Mouse (Mus musculus): ENCODE measurements around the gene Ccdc71l. TPM values are rescaled to one million over a fixed set of nuclear protein-coding genes. Genes with fewer than 3 reads are reported as not detected.
A peak's percentile ranks its signal among the peaks of the same experiment; 100 is the strongest.

Ccdc71l gene
- polyA plus RNA-seq (2015; fragmentation: Nextera tagmentation; extraction: Ambion mirVana): 2.6 and 3.2 TPM in 2 replicates

DNA sequence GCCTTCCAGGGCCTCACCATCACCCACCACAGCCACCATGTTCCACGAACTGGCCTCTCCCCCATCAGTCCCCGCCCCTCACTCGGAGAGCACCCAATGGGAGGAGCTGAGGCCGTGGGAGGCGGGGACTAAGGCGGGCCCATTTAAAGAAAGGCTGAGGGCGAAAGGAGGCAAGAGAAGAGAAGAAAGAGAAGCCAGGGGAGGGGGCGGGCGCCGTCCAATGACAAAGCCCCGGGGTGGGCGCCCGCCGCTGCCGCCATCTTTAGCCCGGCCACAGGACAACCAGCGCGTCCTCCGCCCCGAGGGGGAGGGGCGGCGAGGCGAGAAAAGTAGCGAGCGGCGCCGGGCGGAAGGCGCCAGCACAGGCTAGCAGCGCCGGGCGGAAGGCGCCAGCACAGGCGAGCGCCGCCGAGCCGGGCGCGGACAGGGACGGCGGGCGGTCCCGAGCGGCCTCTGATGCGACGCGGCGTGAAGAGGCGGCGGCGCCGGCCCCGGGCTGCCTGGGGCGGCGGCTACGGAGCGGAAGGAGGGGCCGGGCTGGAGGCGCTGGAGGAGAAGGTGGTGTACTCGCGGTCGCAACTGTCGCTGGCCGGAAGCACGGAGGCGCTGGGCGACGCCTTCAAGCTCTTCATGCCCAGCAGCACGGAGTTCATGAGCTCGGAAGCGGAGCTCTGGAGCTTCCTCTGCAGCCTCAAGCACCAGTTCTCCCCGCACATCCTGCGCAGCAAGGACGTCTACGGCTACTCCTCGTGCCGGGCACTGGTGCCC lies at the start of gene Ccdc71l:
Gene Ccdc71l, plus strand, starts transcription at position 177 of the 768 bp plus-strand sequence.
- H3K27me3 ChIP-seq: no peaks in the 10 kb centered on the region
- peaks cover 13% of the 10 kb centered on the region for H3K4me1 ChIP-seq (replicated peaks)
- H3K9me3 ChIP-seq (replicated peaks): no peaks in the 10 kb centered on the region
- peak within 1 kb of the TSS; percentile 96 for H3K27ac ChIP-seq
- peak within 1 kb of the TSS; percentile 77 for H3K4me2 ChIP-seq
- ATAC-seq (replicated peaks; ENCODE audit: insufficient number of reproducible peaks, insufficient read depth, low FRiP score, low read depth): peak; percentile 82
- H3K9ac ChIP-seq: peak within 1 kb of the TSS; percentile 95
- peak within 1 kb of the TSS; percentile 93 for H3K4me3 ChIP-seq
- WGBS: 1% methylated on average over 65 of the region's 78 CpGs
- no peaks in the 10 kb centered on the region for H3K36me3 ChIP-seq

DNA sequence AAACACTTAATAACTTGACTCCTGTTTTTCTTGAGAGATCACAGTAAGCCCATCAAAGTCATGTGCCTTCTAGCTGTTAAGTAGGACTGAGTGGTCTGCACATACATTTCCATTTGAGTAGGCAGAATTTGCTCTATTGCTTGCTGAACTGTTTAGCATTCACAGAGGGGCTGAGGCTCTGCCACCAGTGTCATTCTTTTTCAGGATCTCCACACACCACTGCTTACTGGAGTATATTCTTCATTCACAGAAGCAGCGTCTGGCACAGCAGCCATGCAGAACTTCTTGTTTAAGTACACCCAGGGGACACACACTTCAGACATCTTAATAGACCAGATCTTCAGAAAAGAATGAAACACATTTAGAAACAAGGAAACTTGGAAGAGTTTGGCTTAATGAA lies 39.4 kb upstream of the Ccdc71l start:
- H3K4me2 ChIP-seq: no peak overlapping the region
- H3K4me1 ChIP-seq (replicated peaks): no peaks in the 10 kb centered on the region
- no peak overlapping the region for H3K27ac ChIP-seq
- H3K27me3 ChIP-seq: no peaks in the 10 kb centered on the region
- H3K4me3 ChIP-seq: no peak overlapping the region
- H3K9ac ChIP-seq: no peak overlapping the region
- no peaks in the 10 kb centered on the region for H3K36me3 ChIP-seq
- 56% methylated on average over 1 of the region's 1 CpGs for WGBS
- H3K9me3 ChIP-seq (replicated peaks): no peaks in the 10 kb centered on the region
- no peak for ATAC-seq (replicated peaks; ENCODE audit: insufficient number of reproducible peaks, insufficient read depth, low FRiP score, low read depth)

DNA sequence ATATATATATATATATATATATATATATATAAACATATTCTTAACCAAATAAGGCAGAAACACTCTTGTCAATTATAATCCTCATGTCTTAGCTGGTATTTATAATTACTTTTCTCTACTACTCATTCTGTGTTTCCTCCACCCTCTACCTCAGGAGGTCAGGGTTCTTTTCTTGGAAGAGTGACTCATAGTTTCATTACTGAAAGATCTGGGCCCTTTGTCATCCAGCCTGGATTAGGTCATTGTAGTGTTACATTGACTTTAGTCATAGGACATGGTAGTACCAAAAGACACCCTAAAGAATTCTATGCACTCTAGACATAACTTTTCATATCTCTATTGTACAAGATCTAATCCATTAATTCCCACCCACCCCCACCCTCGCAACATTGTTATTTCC lies 35.0 kb upstream of the Ccdc71l start:
- Histone ChIP-seq H3K4me3 (no peak overlapping the region), H3K27me3 (no peaks in the 10 kb centered on the region), H3K9me3 (replicated peaks) (no peaks in the 10 kb centered on the region), H3K9ac (no peak overlapping the region), H3K4me1 (replicated peaks) (no peaks in the 10 kb centered on the region), H3K4me2 (no peak overlapping the region), H3K27ac (no peak overlapping the region), H3K36me3 (no peaks in the 10 kb centered on the region)
- WGBS: 79% methylated on average over 1 of the region's 1 CpGs
- no peak for ATAC-seq (replicated peaks; ENCODE audit: insufficient number of reproducible peaks, insufficient read depth, low FRiP score, low read depth)

GRCm38 (mm10) chr12:32346121-32346520 lies 32.4 kb upstream of the Ccdc71l start:
- 82% methylated on average over 4 of the region's 4 CpGs for WGBS
- no peak overlapping the region for H3K27ac ChIP-seq
- H3K36me3 ChIP-seq: no peaks in the 10 kb centered on the region
- no peak overlapping the region for H3K9ac ChIP-seq
- H3K4me2 ChIP-seq: no peak overlapping the region
- no peak for ATAC-seq (replicated peaks; ENCODE audit: insufficient number of reproducible peaks, insufficient read depth, low FRiP score, low read depth)
- H3K9me3 ChIP-seq (replicated peaks): no peaks in the 10 kb centered on the region
- H3K27me3 ChIP-seq: no peaks in the 10 kb centered on the region
- no peak overlapping the region for H3K4me3 ChIP-seq
- no peaks in the 10 kb centered on the region for H3K4me1 ChIP-seq (replicated peaks)

- WGBS: 75% methylated on average over 3 of the region's 3 CpGs
- Histone ChIP-seq H3K36me3 (no peaks in the 10 kb centered on the region), H3K4me3 (no peak overlapping the region), H3K4me1 (replicated peaks) (no peaks in the 10 kb centered on the region), H3K4me2 (no peak overlapping the region), H3K9me3 (replicated peaks) (no peaks in the 10 kb centered on the region), H3K27me3 (no peaks in the 10 kb centered on the region), H3K9ac (no peak overlapping the region), H3K27ac (no peak overlapping the region)
- no peak for ATAC-seq (replicated peaks; ENCODE audit: insufficient number of reproducible peaks, insufficient read depth, low FRiP score, low read depth)
Measured at GRCm38 (mm10) chr12:32348493-32348892, 30.0 kb upstream of the Ccdc71l start.

- Histone ChIP-seq H3K4me2 (no peak overlapping the region), H3K27me3 (no peaks in the 10 kb centered on the region), H3K9ac (no peak overlapping the region), H3K4me3 (no peak overlapping the region), H3K27ac (no peak overlapping the region), H3K9me3 (replicated peaks) (no peaks in the 10 kb centered on the region), H3K36me3 (no peaks in the 10 kb centered on the region), H3K4me1 (replicated peaks) (no peaks in the 10 kb centered on the region)
- no peak for ATAC-seq (replicated peaks; ENCODE audit: insufficient number of reproducible peaks, insufficient read depth, low FRiP score, low read depth)
- WGBS: 35% methylated on average over 1 of the region's 1 CpGs
Measured at GRCm38 (mm10) chr12:32351874-32352273, 26.6 kb upstream of the Ccdc71l start.

GRCm38 (mm10) chr12:32379296-32379725 lies 807 bp downstream of the Ccdc71l start:
- no peaks in the 10 kb centered on the region for H3K9me3 ChIP-seq (replicated peaks)
- H3K36me3 ChIP-seq: no peaks in the 10 kb centered on the region
- peaks cover 13% of the 10 kb centered on the region for H3K4me1 ChIP-seq (replicated peaks)
- WGBS: under 1% methylated on average over 66 of the region's 67 CpGs
- peak overlapping the region; percentile 77 for H3K4me2 ChIP-seq
- H3K4me3 ChIP-seq: peak overlapping the region; percentile 93
- no peaks in the 10 kb centered on the region for H3K27me3 ChIP-seq
- peak; percentile 83 for ATAC-seq (replicated peaks; ENCODE audit: insufficient number of reproducible peaks, insufficient read depth, low FRiP score, low read depth)
- peak overlapping the region; percentile 95 for H3K9ac ChIP-seq
- peak overlapping the region; percentile 96 for H3K27ac ChIP-seq

DNA sequence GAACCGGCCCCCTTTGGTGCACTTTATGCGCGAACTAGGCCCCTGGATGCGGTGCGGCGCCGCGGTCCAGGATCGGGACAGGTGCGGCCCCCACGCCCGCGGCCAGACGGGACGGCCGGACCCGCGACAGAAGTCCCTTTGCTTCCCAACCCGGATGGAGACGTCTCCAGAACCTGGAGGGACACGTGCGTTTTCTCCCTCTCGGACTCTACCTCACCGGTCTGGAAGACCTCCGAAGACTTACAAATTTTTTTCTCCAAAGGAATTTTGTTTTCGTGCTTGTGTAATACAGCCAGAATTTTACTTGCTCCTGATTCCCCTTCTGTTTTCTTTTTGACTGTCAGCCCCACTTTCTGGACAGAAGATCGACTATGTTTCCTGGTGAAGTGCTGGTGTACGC lies 1.2 kb downstream of the Ccdc71l start:
- Histone ChIP-seq H3K36me3 (no peaks in the 10 kb centered on the region), H3K27ac (peak overlapping the region; percentile 96), H3K4me1 (replicated peaks) (peaks cover 13% of the 10 kb centered on the region), H3K4me3 (peak overlapping the region; percentile 93), H3K9ac (peak overlapping the region; percentile 95), H3K27me3 (no peaks in the 10 kb centered on the region), H3K9me3 (replicated peaks) (no peaks in the 10 kb centered on the region), H3K4me2 (peak overlapping the region; percentile 77)
- no peak for ATAC-seq (replicated peaks; ENCODE audit: insufficient number of reproducible peaks, insufficient read depth, low FRiP score, low read depth)
- under 1% methylated on average over 28 of the region's 28 CpGs for WGBS

GRCm38 (mm10) chr12:32380457-32380856 lies 2.0 kb downstream of the Ccdc71l start:
- Histone ChIP-seq H3K4me2 (peak overlapping the region; percentile 77), H3K9ac (no peak overlapping the region), H3K4me3 (peak overlapping the region; percentile 37), H3K4me1 (replicated peaks) (peaks cover 13% of the 10 kb centered on the region), H3K36me3 (no peaks in the 10 kb centered on the region), H3K9me3 (replicated peaks) (no peaks in the 10 kb centered on the region), H3K27me3 (no peaks in the 10 kb centered on the region), H3K27ac (no peak overlapping the region)
- WGBS: 69% methylated on average over 3 of the region's 3 CpGs
- no peak for ATAC-seq (replicated peaks; ENCODE audit: insufficient number of reproducible peaks, insufficient read depth, low FRiP score, low read depth)

- Histone ChIP-seq H3K9me3 (replicated peaks) (no peaks in the 10 kb centered on the region), H3K9ac (no peak overlapping the region), H3K4me2 (peak overlapping the region; percentile 77), H3K36me3 (no peaks in the 10 kb centered on the region), H3K27me3 (no peaks in the 10 kb centered on the region), H3K27ac (no peak overlapping the region), H3K4me1 (replicated peaks) (peaks cover 13% of the 10 kb centered on the region), H3K4me3 (peak overlapping the region; percentile 37)
- 65% methylated on average over 2 of the region's 2 CpGs for WGBS
- ATAC-seq (replicated peaks; ENCODE audit: insufficient number of reproducible peaks, insufficient read depth, low FRiP score, low read depth): no peak
Measured at GRCm38 (mm10) chr12:32381011-32381410, 2.5 kb downstream of the Ccdc71l start.

DNA sequence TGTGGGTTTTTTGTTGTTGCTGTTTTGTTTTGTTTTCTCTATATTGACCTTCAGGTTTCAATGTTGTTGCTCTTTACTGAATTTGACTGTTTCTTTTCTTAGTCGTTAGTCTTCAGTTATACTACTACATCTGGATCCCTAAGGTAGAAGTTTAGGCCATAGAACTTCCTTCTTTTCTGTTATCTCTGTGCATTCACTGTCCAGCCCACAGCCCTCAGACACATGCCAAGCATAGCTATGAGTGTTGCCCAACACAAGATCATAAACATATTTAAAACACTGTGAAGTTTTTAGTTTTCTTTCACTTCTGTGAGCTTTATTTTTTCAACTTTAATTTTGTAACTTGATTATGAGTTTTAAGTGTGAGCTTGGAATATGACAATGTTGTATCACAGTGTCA lies 41.0 kb downstream of the Ccdc71l start:
- no peaks in the 10 kb centered on the region for H3K27me3 ChIP-seq
- H3K36me3 ChIP-seq: no peaks in the 10 kb centered on the region
- no peak overlapping the region for H3K4me3 ChIP-seq
- H3K9ac ChIP-seq: no peak overlapping the region
- H3K4me2 ChIP-seq: no peak overlapping the region
- no peaks in the 10 kb centered on the region for H3K9me3 ChIP-seq (replicated peaks)
- WGBS: 62% methylated on average over 1 of the region's 1 CpGs
- no peaks in the 10 kb centered on the region for H3K4me1 ChIP-seq (replicated peaks)
- no peak overlapping the region for H3K27ac ChIP-seq
- ATAC-seq (replicated peaks; ENCODE audit: insufficient number of reproducible peaks, insufficient read depth, low FRiP score, low read depth): no peak

- no peaks in the 10 kb centered on the region for H3K36me3 ChIP-seq
- no peaks in the 10 kb centered on the region for H3K4me1 ChIP-seq (replicated peaks)
- no peak overlapping the region for H3K27ac ChIP-seq
- ATAC-seq (replicated peaks; ENCODE audit: insufficient number of reproducible peaks, insufficient read depth, low FRiP score, low read depth): no peak
- H3K4me2 ChIP-seq: no peak overlapping the region
- H3K9ac ChIP-seq: no peak overlapping the region
- no peaks in the 10 kb centered on the region for H3K27me3 ChIP-seq
- no peak overlapping the region for H3K4me3 ChIP-seq
- no peaks in the 10 kb centered on the region for H3K9me3 ChIP-seq (replicated peaks)
Measured at GRCm38 (mm10) chr12:32427832-32428231, 49.3 kb downstream of the Ccdc71l start.
